Mouse (Mus musculus) spleen, adult 18-20 months (tissue): ENCODE measurements around the gene Gldc.
A peak's percentile ranks its signal among the peaks of the same experiment; 100 is the strongest.
"Not testable (repeated sequence)": the region's sequence is repeated elsewhere in the genome, so short reads cannot be mapped to it uniquely, and the experiment has no call there.

Experiments
- DNase-seq, 2 experiments: peaks; one replicate each; pipeline ENCODE4 v3.0.0; 2022; ENCODE audit warnings: mixed read lengths in 2 of 2

Gene Gldc

DNA sequence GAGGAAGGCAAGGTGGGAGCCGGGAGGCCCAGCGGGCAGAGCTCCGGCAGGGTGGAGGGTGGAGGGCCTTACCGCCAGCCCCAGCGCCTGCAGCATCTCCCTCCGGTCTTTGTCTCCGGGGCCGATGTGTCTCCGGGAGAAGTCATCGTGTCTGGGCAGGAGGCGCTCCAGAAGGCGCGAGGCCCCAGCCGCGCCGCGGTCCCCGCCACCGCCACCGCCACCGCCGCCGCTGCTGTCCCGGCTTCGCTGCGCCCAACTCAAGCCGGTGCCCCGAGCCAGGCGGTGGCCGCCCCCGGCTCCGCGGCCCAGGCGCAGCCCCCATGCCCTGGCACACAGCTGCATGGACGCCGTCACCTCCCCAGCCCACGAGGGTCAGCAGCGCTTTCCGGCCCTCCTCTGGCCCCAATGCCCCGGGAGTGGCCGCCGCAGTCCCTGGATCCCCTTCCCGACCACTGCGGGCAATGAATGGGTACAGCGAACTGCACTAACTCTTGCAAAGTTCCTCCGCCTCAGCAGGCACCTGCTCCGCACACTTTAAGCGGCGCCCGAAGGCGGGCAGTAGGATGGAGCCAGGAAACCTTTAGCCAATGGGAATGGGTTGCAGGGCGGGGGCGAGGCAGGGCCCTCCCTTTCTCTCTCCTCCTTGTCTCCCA lies at the start of gene Gldc:
Gene Gldc, minus strand, starts transcription at position 511 of the 653 bp plus-strand sequence.
- no peak for DNase-seq

- DNase-seq = not testable (repeated sequence)
Observed at GRCm38 (mm10) chr19:30222593-30222992, 47.4 kb upstream of the Gldc start.

DNA sequence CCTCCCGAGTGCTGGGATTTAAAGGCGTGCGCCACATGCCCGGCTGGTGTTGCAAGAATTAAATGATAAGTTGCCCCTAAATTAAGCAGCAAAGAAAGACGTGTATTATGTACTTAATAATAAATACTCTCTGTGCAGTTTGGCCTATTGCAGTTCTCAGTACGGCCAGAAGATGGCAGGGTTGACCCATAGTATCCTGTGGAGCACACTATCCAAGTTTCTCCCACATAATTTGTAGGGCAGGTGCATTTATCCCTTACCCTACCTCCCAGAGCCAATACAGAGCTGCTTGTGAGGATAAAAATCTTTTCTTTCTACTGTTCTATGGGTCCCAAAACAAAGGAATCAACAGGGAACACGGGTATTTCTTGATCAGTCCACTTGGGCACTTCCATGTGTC lies 42.1 kb upstream of the Gldc start:
- DNase-seq = peak in 1 of 2 experiments; percentile 38

DNA sequence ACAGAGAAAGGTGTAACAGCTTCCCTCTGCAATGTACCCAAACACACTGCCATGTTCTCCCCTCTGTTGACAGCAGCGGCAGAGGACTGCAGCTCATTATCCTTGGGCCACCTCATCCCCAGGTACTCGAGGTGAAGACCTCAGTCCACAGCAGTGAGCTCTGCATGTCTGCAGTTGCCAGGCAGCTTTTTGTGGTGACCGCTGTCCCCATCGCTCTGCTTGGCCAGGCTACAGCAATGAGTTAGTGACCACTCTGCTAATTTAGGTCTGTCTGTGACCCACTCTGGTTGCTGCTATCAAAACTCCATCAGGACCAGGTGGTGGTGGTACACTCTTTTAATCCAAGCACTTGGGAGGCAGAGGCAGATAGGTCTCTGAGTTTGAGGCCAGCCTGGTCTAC lies 41.0 kb upstream of the Gldc start:
- no peak for DNase-seq

- not testable (repeated sequence) for DNase-seq
Observed at GRCm38 (mm10) chr19:30215736-30216135, 40.5 kb upstream of the Gldc start.

DNA sequence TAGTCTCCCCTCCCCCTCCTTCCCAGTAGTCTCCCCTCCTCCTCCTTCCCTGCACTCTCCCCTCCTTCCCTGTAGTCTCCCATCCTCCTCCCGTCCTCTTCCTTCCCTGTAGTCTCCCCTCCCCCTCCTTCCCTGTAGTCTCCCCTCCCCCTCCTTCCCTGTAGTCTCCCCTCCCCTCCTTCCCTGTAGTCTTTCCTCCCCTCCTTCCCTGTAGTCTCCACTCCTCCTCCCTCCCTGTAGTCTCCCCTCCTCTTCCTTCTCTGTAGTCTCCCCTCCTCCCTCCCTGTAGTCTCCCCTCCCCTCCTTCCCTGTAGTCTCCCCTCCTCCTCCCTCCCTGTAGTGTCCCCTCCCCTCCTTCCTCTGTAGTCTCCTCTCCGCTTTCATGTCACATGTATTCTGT lies 38.8 kb upstream of the Gldc start:
- DNase-seq = no peak

GRCm38 (mm10) chr19:30209006-30209405 lies 33.8 kb upstream of the Gldc start:
- not testable (repeated sequence) for DNase-seq

GRCm38 (mm10) chr19:30206981-30207380 lies 31.8 kb upstream of the Gldc start:
- DNase-seq = no peak

GRCm38 (mm10) chr19:30205874-30206273 lies 30.6 kb upstream of the Gldc start:
- DNase-seq = no peak

- peak in 1 of 2 experiments; percentile 3 for DNase-seq
Observed at GRCm38 (mm10) chr19:30205159-30205816, 30.1 kb upstream of the Gldc start.

GRCm38 (mm10) chr19:30202177-30202576 lies 26.9 kb upstream of the Gldc start:
- DNase-seq = no peak

GRCm38 (mm10) chr19:30194999-30195398 lies 19.8 kb upstream of the Gldc start:
- no peak for DNase-seq

DNA sequence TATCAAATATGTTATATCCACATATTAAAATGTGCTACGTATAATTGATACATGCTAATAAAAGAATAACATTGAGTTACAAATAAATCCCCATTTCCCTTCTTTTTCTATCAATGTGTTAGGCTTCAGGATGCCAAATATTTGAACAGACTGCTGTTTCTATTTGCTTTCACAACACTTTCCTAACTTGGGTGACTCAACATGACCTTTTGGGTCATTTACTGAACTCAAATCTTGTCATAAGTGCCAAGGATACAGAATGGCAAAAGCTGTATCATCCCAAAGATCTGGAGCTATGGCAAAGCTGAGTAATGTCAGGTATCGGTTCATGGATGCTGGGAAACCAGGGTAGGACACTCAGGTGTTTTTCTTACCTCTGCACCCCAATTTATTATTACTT lies 12.0 kb upstream of the Gldc start:
- DNase-seq = no peak

DNA sequence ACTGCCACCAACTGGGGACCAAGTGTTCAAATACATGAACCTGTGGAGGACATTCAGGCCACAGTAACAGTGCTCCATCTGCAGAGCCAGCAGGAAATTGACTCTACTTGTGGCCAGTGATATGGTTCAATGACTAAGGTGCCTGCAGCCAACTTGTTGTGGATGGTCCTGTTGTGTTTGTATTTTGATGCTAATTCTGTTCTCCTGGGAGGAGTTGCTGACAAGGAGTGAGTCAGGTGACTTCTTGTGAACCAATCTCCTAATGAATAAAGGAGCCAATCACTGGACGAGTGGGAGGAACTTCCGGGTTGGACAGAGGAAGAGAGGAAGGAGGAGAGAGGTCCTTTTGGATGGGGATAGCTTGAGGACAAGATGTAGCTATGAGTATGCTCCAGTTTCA lies 10.3 kb upstream of the Gldc start:
- no peak for DNase-seq

DNA sequence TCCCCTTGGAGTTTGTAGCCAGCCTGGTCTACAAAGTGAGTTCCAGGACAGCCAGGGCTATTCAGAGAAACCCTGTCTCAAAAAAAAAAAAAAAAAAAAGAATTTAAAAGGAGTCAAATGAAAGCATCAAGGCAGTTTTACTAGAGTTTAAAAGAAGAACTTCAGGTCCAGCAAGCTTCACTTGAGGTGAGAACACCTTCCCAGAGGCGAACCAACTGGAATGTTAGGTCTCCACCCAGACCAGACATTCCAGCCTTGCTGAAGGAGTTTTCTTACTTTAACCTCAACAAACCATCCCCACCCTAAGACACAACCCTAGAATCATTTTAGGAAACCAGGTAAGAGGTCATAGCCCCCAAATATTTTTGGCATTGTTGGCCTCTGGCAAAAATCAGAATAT lies 4.8 kb upstream of the Gldc start:
- no peak for DNase-seq

DNA sequence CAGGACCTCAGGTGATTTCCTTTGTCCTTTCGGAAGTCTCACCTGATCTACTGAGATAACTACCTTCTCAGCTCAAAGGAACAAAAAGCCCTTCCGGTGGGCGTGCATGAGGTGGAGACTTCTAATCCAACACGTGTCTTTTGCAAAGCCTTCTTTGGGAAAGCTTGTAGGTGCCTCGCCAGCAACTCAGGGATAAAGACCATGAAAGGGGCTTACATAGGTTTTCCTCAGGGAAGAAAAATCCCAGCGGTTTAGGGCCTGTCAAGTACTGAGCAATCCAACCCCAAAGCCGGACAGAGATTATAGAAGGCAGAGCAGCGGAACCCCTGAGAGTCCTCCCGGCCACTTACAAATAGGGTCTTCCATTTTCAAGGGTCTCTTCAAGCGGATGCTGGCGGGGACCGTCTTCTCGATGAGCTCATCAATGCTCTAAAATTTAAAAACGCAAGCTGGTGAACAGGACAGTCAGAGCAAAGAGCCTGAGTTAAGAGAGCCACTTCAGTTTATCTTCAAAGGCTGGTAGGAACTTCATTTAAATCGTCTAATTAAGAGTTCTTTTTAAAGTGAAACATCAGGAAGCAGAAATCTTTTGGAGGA lies 1.1 kb downstream of the Gldc start:
- no peak for DNase-seq

GRCm38 (mm10) chr19:30171346-30172055 lies 3.7 kb downstream of the Gldc start:
- no peak for DNase-seq

DNA sequence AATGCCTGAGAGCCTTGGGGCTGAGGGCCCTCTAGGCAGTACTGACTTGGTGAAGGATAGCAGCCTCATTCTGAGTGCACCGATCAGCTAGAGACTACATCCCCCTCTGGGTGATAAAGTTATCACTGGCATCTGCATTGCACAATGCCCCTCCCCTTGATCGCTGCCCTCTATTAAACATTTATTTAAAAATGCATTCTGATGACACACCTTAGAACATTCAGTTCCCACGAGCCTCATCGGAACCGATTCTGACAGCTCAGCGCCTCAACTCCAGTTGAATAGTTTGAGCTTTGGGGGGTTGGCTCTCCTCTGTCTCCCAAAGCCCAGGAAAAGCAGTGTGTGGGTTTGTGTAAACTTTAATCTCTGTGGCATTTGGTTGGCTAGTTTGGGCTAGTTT lies 4.9 kb downstream of the Gldc start:
- DNase-seq = no peak

GRCm38 (mm10) chr19:30166801-30167505 lies 8.3 kb downstream of the Gldc start:
- DNase-seq = no peak

- DNase-seq = no peak
Observed at GRCm38 (mm10) chr19:30164228-30164627, 11.0 kb downstream of the Gldc start.

GRCm38 (mm10) chr19:30162808-30163207 lies 12.4 kb downstream of the Gldc start:
- DNase-seq = no peak

DNA sequence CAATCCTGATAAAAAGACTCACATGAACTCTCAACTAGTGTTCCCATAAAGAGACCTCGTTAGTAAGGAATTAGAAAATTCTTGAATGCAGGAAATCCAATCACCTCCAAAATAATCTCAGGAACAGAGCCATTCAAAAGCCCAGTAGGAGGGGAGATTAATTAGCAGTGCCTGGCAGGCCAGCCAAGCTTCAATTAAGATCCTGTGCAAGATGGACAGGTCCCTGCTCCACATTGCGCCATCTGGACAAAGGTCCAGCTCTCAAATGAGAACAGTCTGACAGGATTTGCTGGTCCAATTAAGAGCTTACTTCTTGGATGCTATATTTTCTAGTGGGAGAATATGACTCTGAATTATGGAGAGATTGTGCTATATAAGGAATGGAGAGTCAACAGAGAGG lies 15.2 kb downstream of the Gldc start:
- no peak for DNase-seq

DNA sequence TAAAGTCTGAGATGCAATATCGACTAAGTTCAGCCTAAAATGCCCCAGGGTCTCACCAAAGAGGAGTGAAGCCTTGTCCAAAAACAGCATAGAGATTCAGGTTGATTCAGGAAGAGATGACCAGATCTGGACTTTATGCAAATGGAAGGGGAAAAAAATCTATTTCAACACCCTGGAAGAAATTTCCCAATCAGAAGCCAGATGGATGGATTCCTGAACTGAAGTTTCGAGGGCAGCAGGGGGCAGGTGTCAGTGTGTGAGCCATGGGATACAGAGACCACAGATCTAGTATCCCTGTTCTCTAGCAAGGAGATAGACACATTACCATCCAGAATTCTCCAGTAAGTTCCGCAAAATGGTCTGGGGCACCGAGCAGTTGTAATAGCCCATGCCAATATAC lies 17.0 kb downstream of the Gldc start:
- DNase-seq = no peak
